Mouse (Mus musculus): ENCODE measurements around the gene Timm8b. TPM values are rescaled to one million over a fixed set of nuclear protein-coding genes. Genes with fewer than 3 reads are reported as not detected.

The Timm8b gene
- total RNA-seq (2012; rRNA removed) (160 and 183 TPM in 2 replicates), total RNA-seq (2014; rRNA removed) (244 and 249 TPM in 2 replicates), polyA plus RNA-seq (2012; ENCODE audit: insufficient read length, low read depth) (119 and 155 TPM in 2 replicates)

- dilution Hi-C loops (cut with MboI; ENCODE audit: extremely low pct_ligation_motif_present, extremely low pct_unique_long_range_greater_than_20kb, low sequenced_read_pairs): no loop called here
- H3K4me3 ChIP-seq (replicated peaks in 1 of 3; ENCODE audit: low read depth in 2 of 3, low read length in 2 of 3, poor library complexity in 1 of 3): peak within 1 kb of the TSS; percentile 80 to 98 (median 84)
- H3K9me3 ChIP-seq (replicated peaks; ENCODE audit: low read length): no peaks in the 10 kb centered on the region
- H3K4me2 ChIP-seq (ENCODE audit: insufficient read depth, low read depth, poor library complexity, severe bottlenecking): peak within 1 kb of the TSS; percentile 89
- peak within 1 kb of the TSS; percentile 92 for H3K9ac ChIP-seq (ENCODE audit: insufficient read depth, low read depth)
- peak; percentile 96 for DNase-seq (ENCODE audit: extremely low read depth)
- TF ChIP-seq MAX (IDR thresholded peaks at IDR 0.05; ENCODE audit: low read length) (peak; percentile 73), ELF1 (IDR thresholded peaks at IDR 0.05; ENCODE audit: low read depth, low read length) (peak; percentile 93), USF1 (IDR thresholded peaks at IDR 0.05; ENCODE audit: low read depth, low read length) (no peak), JUND (conservative IDR thresholded peaks at IDR 0.05; ENCODE audit: low read depth, low read length) (no peak), NRF1 (IDR thresholded peaks at IDR 0.05; ENCODE audit: low read depth, low read length) (peak; percentile 98), UBTF (IDR thresholded peaks at IDR 0.05; ENCODE audit: low read depth, low read length) (no peak), SMC3 (IDR thresholded peaks at IDR 0.05; ENCODE audit: low read depth, low read length) (no peak), GABPA (IDR thresholded peaks at IDR 0.05; ENCODE audit: insufficient replicate concordance, low read depth, low read length) (no peak; the same call in 1 of the 2 replicates), POLR2A (IDR thresholded peaks at IDR 0.05; ENCODE audit: low read depth, low read length) (peak; percentile 96), HCFC1 (IDR thresholded peaks at IDR 0.05; ENCODE audit: low read depth, low read length) (peak; percentile 90), TCF12 (IDR thresholded peaks at IDR 0.05; ENCODE audit: low read depth, low read length) (peak; percentile 94), RAD21 (IDR thresholded peaks at IDR 0.05; ENCODE audit: low read depth, low read length) (no peak), SIN3A (IDR thresholded peaks at IDR 0.05; ENCODE audit: low read length) (peak; percentile 90), MEF2A (IDR thresholded peaks at IDR 0.05; ENCODE audit: borderline replicate concordance, low read depth, low read length) (peak; percentile 16; the same call in 1 of the 2 replicates), BHLHE40 (IDR thresholded peaks at IDR 0.05; ENCODE audit: low read depth, low read length) (peak; percentile 70), POLR2AphosphoS2 (IDR thresholded peaks at IDR 0.05; ENCODE audit: low read depth, low read length) (no peak; the same call in 1 of the 2 replicates), MXI1 (IDR thresholded peaks at IDR 0.05; ENCODE audit: low read depth, low read length) (peak; percentile 81), KAT2A (IDR thresholded peaks at IDR 0.05; ENCODE audit: insufficient replicate concordance, low read length) (peak; percentile 86; the same call in 1 of the 2 replicates), NELFE (IDR thresholded peaks at IDR 0.05; ENCODE audit: low read depth, low read length) (peak; percentile 94), PAX5 (IDR thresholded peaks at IDR 0.05; ENCODE audit: low read length) (no peak), CTCF (conservative IDR thresholded peaks at IDR 0.05 in 1 of 2, IDR thresholded peaks at IDR 0.05 in 1 of 2; ENCODE audit: low read depth in 2 of 2, low read length in 2 of 2) (no peak), ZKSCAN1 (IDR thresholded peaks at IDR 0.05; ENCODE audit: borderline replicate concordance, low read depth, low read length) (no peak), E2F4 (IDR thresholded peaks at IDR 0.05; ENCODE audit: insufficient replicate concordance, low read depth, low read length) (peak; percentile 55; the same call in 1 of the 2 replicates), MYC (IDR thresholded peaks at IDR 0.05; ENCODE audit: low read depth, low read length) (peak; percentile 68; the same call in 1 of the 2 replicates), IRF4 (IDR thresholded peaks at IDR 0.05; ENCODE audit: low read depth, low read length) (peak; percentile 38; the same call in 1 of the 2 replicates), ETS1 (conservative IDR thresholded peaks at IDR 0.05; ENCODE audit: low read depth, low read length) (0 out of 2 replicates have a peak, but pooled peaks have one; percentile 26), ZNF384 (IDR thresholded peaks at IDR 0.05; ENCODE audit: low read depth, low read length) (no peak), CHD1 (IDR thresholded peaks at IDR 0.05; ENCODE audit: low read depth, low read length) (0 out of 2 replicates have a peak, but pooled peaks have one; percentile 67), RCOR1 (conservative IDR thresholded peaks at IDR 0.05; ENCODE audit: low read depth, low read length) (no peak; the same call in 1 of the 2 replicates), USF2 (conservative IDR thresholded peaks at IDR 0.05; ENCODE audit: low read depth, low read length) (no peak), MAFK (IDR thresholded peaks at IDR 0.05; ENCODE audit: insufficient replicate concordance, low read length) (no peak), ZC3H11A (IDR thresholded peaks at IDR 0.05; ENCODE audit: low read depth, low read length) (no peak), TBP (conservative IDR thresholded peaks at IDR 0.05; ENCODE audit: low read depth, low read length) (peak; percentile 91), ZMIZ1 (IDR thresholded peaks at IDR 0.05; ENCODE audit: low read depth, low read length) (peak; percentile 87), EP300 (IDR thresholded peaks at IDR 0.05; ENCODE audit: low read length) (no peak), CHD2 (IDR thresholded peaks at IDR 0.05; ENCODE audit: low read length) (peak; percentile 88), JUN (IDR thresholded peaks at IDR 0.05; ENCODE audit: insufficient read depth, low read depth, low read length) (no peak)
- H3K27me3 ChIP-seq (replicated peaks): no peaks in the 10 kb centered on the region
- peaks cover 5 to 34% of the 10 kb centered on the region in 2 experiments; a peak in 3 of 4 replicates for H3K4me1 ChIP-seq (ENCODE audit: control insufficient read depth in 1 of 2, insufficient read depth in 2 of 2)
- H3K36me3 ChIP-seq (replicated peaks in 1 of 2; ENCODE audit: control insufficient read depth in 1 of 2, insufficient read depth in 1 of 2, low read length in 1 of 2): peaks cover 27 to 49% of the 10 kb centered on the region in 2 experiments
- in situ Hi-C loops (cut with MboI; ENCODE audit: low pct_ligation_motif_present, low pct_unique_long_range_greater_than_20kb, low sequenced_read_pairs): loop anchor here (10.0 kb wide), 1 partner anchor 149 kb away; no protein-coding TSS in a partner anchor
- H3K27ac ChIP-seq (ENCODE audit: insufficient read depth, low read depth): peak within 1 kb of the TSS; percentile 62
- H3K79me2 ChIP-seq (replicated peaks; ENCODE audit: control insufficient read depth, extremely low read depth, insufficient read depth, poor library complexity, severe bottlenecking): peaks cover 47% of the 10 kb centered on the region
Observed at GRCm38 (mm10) chr9:50603189-50603997, at the start of gene Timm8b, which contains the start of gene Sdhd. Gene Timm8b (plus strand): TSS chr9:50603910. Gene Sdhd (minus strand): TSS chr9:50603812.
